Mouse (Mus musculus) adrenal gland, postnatal 36 days (tissue): ENCODE measurements around the gene Tmem163. TPM values are rescaled to one million over a fixed set of nuclear protein-coding genes. Genes with fewer than 3 reads are reported as not detected.
A peak's percentile ranks its signal among the peaks of the same experiment; 100 is the strongest.

Experiments
- DNase-seq, 2 experiments: peaks; one replicate each; pipeline ENCODE4 v3.0.0; 2021; ENCODE audit warnings: mixed read lengths in 1 of 2
- total RNA-seq, 2 experiments: library from RNA; stranded (reverse); gene quantifications; 2 replicates each; pipeline ENCODE4 v1.2.3; 2021

Tmem163 gene
- total RNA-seq, 2 experiments from 2014 or later = 0.26 TPM; not detected in 1

- no peak for DNase-seq
These were observed 27.8 kb downstream of the Tmem163 start for GRCm38 (mm10) chr1:127651564-127651963.

GRCm38 (mm10) chr1:127642976-127643769 lies 36.2 kb downstream of the Tmem163 start:
- no peak for DNase-seq

GRCm38 (mm10) chr1:127637917-127638316 lies 41.4 kb downstream of the Tmem163 start:
- no peak for DNase-seq

- DNase-seq = no peak
These were observed 52.2 kb downstream of the Tmem163 start for GRCm38 (mm10) chr1:127627151-127627550.

GRCm38 (mm10) chr1:127625577-127626362 lies 53.6 kb downstream of the Tmem163 start:
- peak in 1 of 2 experiments; percentile 9 for DNase-seq

- peak in 1 of 2 experiments; percentile 15 for DNase-seq
These were observed 57.0 kb downstream of the Tmem163 start for GRCm38 (mm10) chr1:127622349-127622748.

- DNase-seq = no peak
These were observed 60.3 kb downstream of the Tmem163 start for GRCm38 (mm10) chr1:127619036-127619435.

- no peak for DNase-seq
These were observed 69.0 kb downstream of the Tmem163 start for GRCm38 (mm10) chr1:127610378-127610777.

- no peak for DNase-seq
These were observed 69.5 kb downstream of the Tmem163 start for GRCm38 (mm10) chr1:127609814-127610213.

GRCm38 (mm10) chr1:127608326-127608725 lies 71.0 kb downstream of the Tmem163 start:
- DNase-seq = no peak

- no peak for DNase-seq
These were observed 75.4 kb downstream of the Tmem163 start for GRCm38 (mm10) chr1:127603697-127604631.

- no peak for DNase-seq
These were observed 83.2 kb downstream of the Tmem163 start for GRCm38 (mm10) chr1:127596143-127596542.

GRCm38 (mm10) chr1:127595735-127596134 lies 83.6 kb downstream of the Tmem163 start:
- DNase-seq = no peak

GRCm38 (mm10) chr1:127589542-127589941 lies 89.8 kb downstream of the Tmem163 start:
- no peak for DNase-seq

GRCm38 (mm10) chr1:127587071-127587470 lies 92.3 kb downstream of the Tmem163 start:
- no peak for DNase-seq

- no peak for DNase-seq
These were observed 93.2 kb downstream of the Tmem163 start for GRCm38 (mm10) chr1:127586156-127586555.

- DNase-seq = no peak
These were observed 101.4 kb downstream of the Tmem163 start for GRCm38 (mm10) chr1:127577981-127578380.

GRCm38 (mm10) chr1:127577083-127577482 lies 102.3 kb downstream of the Tmem163 start:
- DNase-seq = no peak

GRCm38 (mm10) chr1:127576563-127576962 lies 102.8 kb downstream of the Tmem163 start:
- no peak for DNase-seq

GRCm38 (mm10) chr1:127576143-127576542 lies 103.2 kb downstream of the Tmem163 start:
- no peak for DNase-seq

GRCm38 (mm10) chr1:127575692-127576091 lies 103.7 kb downstream of the Tmem163 start:
- DNase-seq = no peak

- no peak for DNase-seq
These were observed 106.2 kb downstream of the Tmem163 start for GRCm38 (mm10) chr1:127573186-127573585.
